Mouse (Mus musculus) testis, adult 2 months (tissue): Measurements from ENCODE around the gene Hrh2. TPM values are rescaled to one million over a fixed set of nuclear protein-coding genes. Genes with fewer than 3 reads are reported as not detected.

Experiments
- H3K27ac ChIP-seq: fragments of 200-500 bp; 2 replicates; pipeline ENCODE4 v1.5.1; 2012; ENCODE audit warnings: low read depth, low read length; ENCODE audit not compliant: control insufficient read depth, insufficient read depth
- H3K27me3 ChIP-seq: fragments of 200-500 bp; 2 replicates; pipeline ENCODE4 v1.6.1; 2012; ENCODE audit warnings: mild to moderate bottlenecking, low read length, moderate library complexity; ENCODE audit not compliant: control insufficient read depth, insufficient read depth
- H3K36me3 ChIP-seq: fragments of 200-500 bp; 2 replicates; pipeline ENCODE4 v1.6.1; 2012; ENCODE audit warnings: mild to moderate bottlenecking, low read length; ENCODE audit not compliant: control insufficient read depth, insufficient read depth
- H3K4me1 ChIP-seq: fragments of 200-500 bp; 2 replicates; pipeline ENCODE4 v1.6.1; 2012; ENCODE audit warnings: low read length; ENCODE audit not compliant: control insufficient read depth, insufficient read depth
- H3K4me3 ChIP-seq: fragments of 200-500 bp; 2 replicates; pipeline ENCODE4 v1.5.1; 2012; ENCODE audit warnings: low read depth, mild to moderate bottlenecking, low read length, moderate library complexity, mixed read lengths; ENCODE audit not compliant: control insufficient read depth
- CTCF ChIP-seq: fragments of 200-500 bp; IDR thresholded peaks from 2 replicates; pipeline ENCODE4 v1.5.1; 2012; ENCODE audit warnings: low read depth, mild to moderate bottlenecking, inconsistent platforms, low read length, moderate library complexity; ENCODE audit not compliant: control insufficient read depth, insufficient read depth, insufficient replicate concordance
- POLR2A ChIP-seq: fragments of 200-500 bp; IDR thresholded peaks from 2 replicates; pipeline ENCODE4 v1.6.1; 2012; ENCODE audit warnings: low read depth, mild to moderate bottlenecking, inconsistent platforms, low read length, moderate library complexity; ENCODE audit not compliant: control insufficient read depth
- polyA plus RNA-seq: library from polyadenylated mRNA; depleted of rRNA; stranded (reverse); fragments of >200 nt; gene quantifications from 2 replicates; pipeline ENCODE4 v1.2.3, GENCODE M21; 2012

The Hrh2 gene
- polyA plus RNA-seq, 1 experiment = 0.12 TPM

- Histone ChIP-seq H3K27me3 (no peaks in the 10 kb centered on the region), H3K4me3 (no peak overlapping the region), H3K4me1 (no peaks in the 10 kb centered on the region), H3K27ac (no peak overlapping the region), H3K36me3 (no peaks in the 10 kb centered on the region)
- no peak for TF ChIP-seq CTCF
Measured at GRCm38 (mm10) chr13:54203419-54203818, 11.5 kb downstream of the Hrh2 start.

GRCm38 (mm10) chr13:54205195-54205594 is 13.3 kb downstream of the Hrh2 start:
- Histone ChIP-seq H3K27me3 (no peaks in the 10 kb centered on the region), H3K4me1 (no peaks in the 10 kb centered on the region), H3K36me3 (no peaks in the 10 kb centered on the region), H3K27ac (no peak overlapping the region), H3K4me3 (no peak overlapping the region)
- TF ChIP-seq POLR2A (no peak), CTCF (no peak)

GRCm38 (mm10) chr13:54206140-54206753 is 14.3 kb downstream of the Hrh2 start:
- no peak for TF ChIP-seq CTCF
- no peak for TF ChIP-seq POLR2A
- no peaks in the 10 kb centered on the region for H3K4me1 ChIP-seq
- no peaks in the 10 kb centered on the region for H3K36me3 ChIP-seq
- H3K4me3 ChIP-seq = no peak overlapping the region
- H3K27me3 ChIP-seq = no peaks in the 10 kb centered on the region
- no peak overlapping the region for H3K27ac ChIP-seq

DNA sequence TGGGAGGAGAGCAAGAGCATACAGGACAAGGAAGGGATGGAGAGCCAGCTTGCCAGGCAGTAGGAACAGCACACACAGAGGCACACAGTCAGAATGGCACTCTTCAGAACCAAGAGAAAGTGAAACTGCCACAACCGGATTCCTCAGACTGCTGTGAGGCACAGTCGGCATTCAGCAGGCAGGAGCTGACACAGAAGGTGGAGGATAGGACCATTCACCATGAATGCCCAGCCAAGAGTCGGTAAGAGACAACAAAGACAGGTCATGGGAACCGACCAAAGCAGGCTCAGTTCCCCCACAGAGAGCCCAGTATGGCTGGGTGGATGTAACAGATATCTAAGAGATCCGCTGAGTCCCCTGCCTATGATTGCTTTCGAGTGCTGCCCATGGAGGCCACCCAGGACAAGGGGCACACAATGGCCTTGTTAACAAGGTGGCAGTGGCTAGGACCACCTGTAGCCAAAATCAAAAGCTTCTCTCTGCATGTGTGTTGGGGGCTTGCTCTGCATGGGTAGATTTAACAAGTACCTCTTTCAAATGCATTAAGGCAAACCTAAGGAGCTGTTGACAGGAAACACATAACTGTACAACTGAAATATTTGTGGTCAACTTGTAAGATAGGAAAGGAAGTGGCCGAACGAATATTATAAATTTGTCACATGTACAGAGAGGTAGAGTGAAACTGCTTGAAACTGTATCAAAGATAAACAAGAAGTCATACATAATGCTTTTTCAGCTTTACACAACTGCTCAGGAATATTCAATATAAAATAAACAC is 17.7 kb downstream of the Hrh2 start:
- TF ChIP-seq POLR2A = no peak
- TF ChIP-seq CTCF = no peak
- Histone ChIP-seq H3K4me3 (no peak overlapping the region), H3K27ac (no peak overlapping the region), H3K4me1 (no peaks in the 10 kb centered on the region), H3K36me3 (no peaks in the 10 kb centered on the region), H3K27me3 (no peaks in the 10 kb centered on the region)

GRCm38 (mm10) chr13:54211528-54212488 is 19.9 kb downstream of the Hrh2 start:
- Histone ChIP-seq H3K27me3 (no peaks in the 10 kb centered on the region), H3K4me3 (no peak overlapping the region)

DNA sequence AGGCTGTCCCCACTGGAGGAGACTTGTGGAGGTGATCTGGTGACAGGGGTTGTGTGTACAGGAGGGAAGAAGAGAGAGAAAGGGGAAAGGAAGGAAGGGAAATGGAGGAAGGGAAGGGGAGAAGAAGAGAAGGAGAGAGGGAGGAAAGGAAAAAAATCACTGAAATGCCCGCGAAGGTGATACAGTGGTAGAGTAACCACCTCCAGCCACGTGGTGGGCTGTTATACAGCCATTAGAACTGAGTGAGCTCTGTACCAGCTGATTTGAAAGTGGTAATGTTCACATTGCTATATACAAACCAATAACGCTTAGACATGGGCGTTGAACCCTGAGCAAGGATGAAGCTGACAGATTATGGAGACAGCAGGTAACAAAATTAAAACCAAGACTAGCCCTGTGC is 20.6 kb downstream of the Hrh2 start:
- H3K4me1 ChIP-seq = peaks cover 3% of the 10 kb centered on the region; the same call in 1 of the 2 replicates
- H3K27me3 ChIP-seq = no peaks in the 10 kb centered on the region
- TF ChIP-seq POLR2A (no peak), CTCF (no peak)
- no peak overlapping the region for H3K27ac ChIP-seq
- H3K36me3 ChIP-seq = no peaks in the 10 kb centered on the region
- H3K4me3 ChIP-seq = no peak overlapping the region

More at GRCm38 (mm10) chr13:54211528-54212488, 19.9 kb downstream of the Hrh2 start:
- Histone ChIP-seq H3K36me3 (no peaks in the 10 kb centered on the region), H3K27ac (no peak overlapping the region), H3K4me1 (peaks cover 3% of the 10 kb centered on the region; the same call in 1 of the 2 replicates)
- no peak for TF ChIP-seq CTCF

DNA sequence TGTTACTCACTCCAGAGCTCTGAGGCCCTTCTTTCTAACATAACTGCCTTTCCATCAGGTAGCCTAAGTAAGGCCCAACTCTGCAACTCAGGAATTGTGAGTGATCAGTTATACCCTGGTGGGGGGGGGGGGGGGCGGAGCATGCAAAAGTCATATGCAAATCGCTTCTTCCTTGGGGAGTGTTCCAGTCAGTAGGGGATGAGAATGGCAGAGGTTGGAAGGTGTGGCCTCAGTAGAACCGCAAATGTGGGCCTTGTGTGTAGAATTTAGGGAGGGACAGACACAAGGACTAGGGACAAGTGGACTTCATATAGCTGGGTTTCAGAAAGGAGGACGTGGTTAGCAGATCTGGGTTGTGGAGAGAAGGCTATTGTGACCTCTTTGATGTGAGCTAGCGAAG is 23.3 kb downstream of the Hrh2 start:
- H3K4me3 ChIP-seq = no peak overlapping the region
- TF ChIP-seq CTCF (no peak), POLR2A (no peak)
- H3K27ac ChIP-seq = no peak overlapping the region

More for the DNA sequence above, 23.3 kb downstream of the Hrh2 start:
- H3K4me1 ChIP-seq = peaks cover 3% of the 10 kb centered on the region; the same call in 1 of the 2 replicates
- H3K27me3 ChIP-seq = no peaks in the 10 kb centered on the region
- no peaks in the 10 kb centered on the region for H3K36me3 ChIP-seq
